Mouse (Mus musculus) bone marrow macrophage, adult 2 months (primary cell): Measurements from ENCODE around the gene Gpatch8. TPM values are rescaled to one million over a fixed set of nuclear protein-coding genes. Genes with fewer than 3 reads are reported as not detected.
"Not testable (repeated sequence)": the region's sequence is repeated elsewhere in the genome, so short reads cannot be mapped to it uniquely, and the experiment has no call there.

ENCODE experiments used
- H3K27ac ChIP-seq: 2 replicates; pipeline ENCODE4 v1.5.1; 2012; ENCODE audit warnings: low read depth, low read length; ENCODE audit not compliant: insufficient read depth
- H3K4me1 ChIP-seq: 2 replicates; pipeline ENCODE4 v1.6.1; 2012; ENCODE audit warnings: low read length; ENCODE audit not compliant: control insufficient read depth, insufficient read depth
- H3K4me3 ChIP-seq: 2 replicates; pipeline ENCODE4 v1.5.1; 2012; ENCODE audit warnings: mild to moderate bottlenecking, low read length, moderate library complexity; ENCODE audit not compliant: insufficient read depth
- CTCF ChIP-seq: IDR thresholded peaks from 2 replicates; pipeline ENCODE4 v1.5.1; 2012; ENCODE audit warnings: low read depth, mild to moderate bottlenecking, low read length, moderate library complexity
- POLR2A ChIP-seq: IDR thresholded peaks from 2 replicates; pipeline ENCODE4 v1.6.1; 2012; ENCODE audit warnings: mild to moderate bottlenecking, low read depth, low read length, borderline replicate concordance
- polyA plus RNA-seq: library from polyadenylated mRNA; stranded (reverse); fragments of >200 nt; gene quantifications from 2 replicates; pipeline ENCODE4 v1.2.4, GENCODE M21; 2012; ENCODE audit not compliant: missing spikeins, insufficient read depth, insufficient read length

The Gpatch8 gene
- polyA plus RNA-seq, 1 experiment: 26.8 TPM

GRCm38 (mm10) chr11:102552051-102552450 is 4.1 kb downstream of the Gpatch8 start:
- Histone ChIP-seq H3K4me3 (no peak overlapping the region), H3K4me1 (peaks cover 10% of the 10 kb centered on the region), H3K27ac (no peak overlapping the region)
- TF ChIP-seq POLR2A (no peak), CTCF (no peak)

GRCm38 (mm10) chr11:102551176-102551575 is 5.0 kb downstream of the Gpatch8 start:
- no peak overlapping the region for H3K27ac ChIP-seq
- no peak overlapping the region for H3K4me3 ChIP-seq
- TF ChIP-seq CTCF (no peak), POLR2A (no peak)
- peaks cover 10% of the 10 kb centered on the region for H3K4me1 ChIP-seq

GRCm38 (mm10) chr11:102541471-102541870 is 14.7 kb downstream of the Gpatch8 start:
- Histone ChIP-seq H3K4me3 (no peak overlapping the region), H3K4me1 (no peaks in the 10 kb centered on the region), H3K27ac (no peak overlapping the region)
- TF ChIP-seq CTCF (no peak), POLR2A (no peak)

- H3K4me1 ChIP-seq, H3K4me3 ChIP-seq, H3K27ac ChIP-seq: not testable (repeated sequence)
These were observed 15.9 kb downstream of the Gpatch8 start for GRCm38 (mm10) chr11:102540286-102540685.

DNA sequence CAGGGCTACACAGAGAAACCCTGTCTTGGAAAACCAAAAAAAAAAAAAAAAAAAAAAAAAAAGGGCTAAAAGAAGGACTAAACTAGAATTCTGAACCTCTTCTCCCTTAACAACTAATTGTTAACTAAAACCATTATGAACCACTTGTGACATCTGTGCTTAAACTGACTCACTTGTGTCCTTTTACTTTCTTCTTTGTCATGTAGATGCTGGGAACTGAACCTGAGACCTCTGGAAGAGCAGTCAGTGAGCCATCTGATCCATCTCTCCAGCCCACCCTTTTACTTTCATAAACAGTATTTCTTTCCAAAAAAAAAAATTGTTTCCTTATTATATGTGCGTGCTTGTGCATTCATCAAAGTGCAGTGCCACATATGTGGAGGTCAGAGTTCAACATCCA is 16.5 kb downstream of the Gpatch8 start:
- Histone ChIP-seq H3K4me3 (no peak overlapping the region), H3K27ac (no peak overlapping the region), H3K4me1 (no peaks in the 10 kb centered on the region)
- TF ChIP-seq CTCF (no peak), POLR2A (no peak)

DNA sequence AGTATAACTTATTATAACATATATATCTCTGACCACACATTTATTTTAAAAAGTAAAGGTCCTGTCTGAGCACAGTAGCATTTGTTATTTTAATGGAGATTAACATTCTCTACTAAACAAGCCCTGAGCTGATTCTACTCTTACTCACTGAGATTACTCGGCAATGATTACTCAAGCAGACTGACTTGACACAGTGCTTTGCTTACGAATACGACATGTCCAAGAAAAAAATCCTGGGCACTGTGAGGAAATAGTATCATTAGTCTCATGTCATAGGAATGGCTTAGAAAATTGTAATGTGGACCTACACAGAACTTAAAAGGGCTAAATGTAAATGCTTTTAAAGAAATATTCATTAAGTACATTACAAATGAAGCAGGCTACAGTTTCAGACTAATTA is 20.0 kb downstream of the Gpatch8 start:
- no peak for TF ChIP-seq CTCF
- Histone ChIP-seq H3K4me3 (no peak overlapping the region), H3K4me1 (peaks cover 7% of the 10 kb centered on the region), H3K27ac (no peak overlapping the region)

DNA sequence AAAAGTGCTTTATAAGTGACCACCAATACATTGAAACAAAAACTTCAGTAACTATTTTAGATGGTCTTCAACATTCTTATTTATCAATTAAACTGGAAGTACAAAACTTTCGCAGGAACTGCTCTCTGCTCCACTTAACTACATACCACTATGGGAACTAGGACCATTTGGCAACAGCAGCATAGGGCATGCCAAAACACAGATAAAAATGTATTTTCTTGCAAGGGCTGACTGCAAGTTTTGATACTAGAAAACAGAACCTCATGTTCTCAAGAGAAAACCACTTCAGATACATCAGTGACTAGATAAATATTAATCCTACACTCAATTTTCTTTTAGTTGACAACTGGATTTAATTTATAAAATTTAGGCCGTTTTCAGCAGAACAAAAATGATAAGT is 22.1 kb downstream of the Gpatch8 start:
- Histone ChIP-seq H3K4me1 (peaks cover 7% of the 10 kb centered on the region), H3K4me3 (no peak overlapping the region), H3K27ac (no peak overlapping the region)
- TF ChIP-seq CTCF (no peak), POLR2A (no peak)

DNA sequence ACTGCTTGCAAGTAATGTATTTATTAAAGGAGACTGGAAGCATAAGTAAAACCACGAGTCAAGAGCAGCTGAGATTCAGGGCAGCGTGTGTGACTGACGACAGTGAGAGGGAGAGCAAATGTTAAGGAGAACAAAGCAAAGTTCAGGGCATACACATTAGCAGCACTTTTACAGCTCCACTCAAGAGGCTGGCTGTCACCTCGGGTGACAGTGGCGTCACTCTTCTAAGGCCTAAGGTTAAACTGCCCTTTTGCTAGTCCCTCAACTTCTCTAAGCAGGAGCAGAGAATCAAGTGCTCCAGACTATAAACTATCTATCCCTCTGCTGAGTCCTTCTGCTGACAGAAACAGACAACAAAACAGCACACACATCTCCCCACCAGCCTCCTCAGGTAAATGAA is 24.8 kb downstream of the Gpatch8 start:
- TF ChIP-seq CTCF: no peak
- no peak for TF ChIP-seq POLR2A
- Histone ChIP-seq H3K4me1 (peaks cover 7% of the 10 kb centered on the region), H3K4me3 (no peak overlapping the region), H3K27ac (no peak overlapping the region)

- TF ChIP-seq CTCF: no peak
- no peak for TF ChIP-seq POLR2A
- Histone ChIP-seq H3K27ac (no peak overlapping the region), H3K4me1 (no peaks in the 10 kb centered on the region), H3K4me3 (no peak overlapping the region)
These were observed 41.3 kb downstream of the Gpatch8 start for GRCm38 (mm10) chr11:102514793-102515424.

GRCm38 (mm10) chr11:102510226-102510625 is 46.0 kb downstream of the Gpatch8 start:
- Histone ChIP-seq H3K27ac (no peak overlapping the region), H3K4me1 (no peaks in the 10 kb centered on the region), H3K4me3 (no peak overlapping the region)
- TF ChIP-seq CTCF (no peak), POLR2A (no peak)

GRCm38 (mm10) chr11:102496732-102497131 is 59.5 kb downstream of the Gpatch8 start:
- Histone ChIP-seq H3K27ac (peak overlapping the region; percentile 30; the same call in 1 of the 2 replicates), H3K4me3 (no peak overlapping the region), H3K4me1 (peaks cover 12% of the 10 kb centered on the region)
- TF ChIP-seq POLR2A (no peak), CTCF (no peak)
